Mouse (Mus musculus) stomach, adult 2 months (tissue): ENCODE data around the gene Edaradd. TPM values are rescaled to one million over a fixed set of nuclear protein-coding genes. Genes with fewer than 3 reads are reported as not detected.

Experiments used
- polyA plus RNA-seq: library from polyadenylated mRNA; depleted of rRNA; stranded (reverse); fragments of >200 nt; gene quantifications from 2 replicates; pipeline ENCODE4 v1.2.3, GENCODE M21; 2012; rRNA removed

Edaradd gene
- polyA plus RNA-seq, result 0.12 and 0.30 TPM in 2 replicates

DNA sequence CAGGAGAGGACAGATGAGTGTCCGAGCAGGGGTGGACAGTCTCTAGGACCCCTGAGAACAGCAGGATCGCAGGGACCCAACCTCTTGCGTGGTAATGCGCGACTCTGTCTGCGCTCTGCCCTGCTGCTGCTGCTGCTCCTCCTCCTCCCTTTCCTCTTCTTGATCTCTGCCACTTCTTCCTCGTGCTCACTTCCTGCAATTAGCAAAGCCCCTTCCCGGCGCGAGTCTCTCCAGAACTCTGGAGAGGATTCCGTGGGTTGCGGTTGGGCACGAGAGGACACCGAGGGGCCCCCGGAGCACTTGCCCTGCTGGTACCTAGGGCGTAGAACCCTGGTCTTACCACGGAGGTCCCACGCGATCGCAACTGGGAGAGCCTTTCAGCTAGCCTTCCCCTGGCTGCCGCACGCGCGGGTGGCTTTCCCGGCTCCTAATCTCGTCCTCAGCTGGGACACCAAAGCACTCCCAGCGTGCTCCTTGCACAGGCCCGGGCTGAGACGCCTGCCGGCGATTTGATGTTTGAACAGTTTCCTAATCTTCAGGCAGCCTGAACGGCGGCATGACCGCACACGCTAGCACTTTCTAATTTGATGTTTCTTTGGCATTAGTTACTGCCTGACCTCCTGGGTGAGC, at the start of gene Edaradd:
Edaradd (minus strand) TSS at position 484 of the 630 bp plus-strand sequence.

DNA sequence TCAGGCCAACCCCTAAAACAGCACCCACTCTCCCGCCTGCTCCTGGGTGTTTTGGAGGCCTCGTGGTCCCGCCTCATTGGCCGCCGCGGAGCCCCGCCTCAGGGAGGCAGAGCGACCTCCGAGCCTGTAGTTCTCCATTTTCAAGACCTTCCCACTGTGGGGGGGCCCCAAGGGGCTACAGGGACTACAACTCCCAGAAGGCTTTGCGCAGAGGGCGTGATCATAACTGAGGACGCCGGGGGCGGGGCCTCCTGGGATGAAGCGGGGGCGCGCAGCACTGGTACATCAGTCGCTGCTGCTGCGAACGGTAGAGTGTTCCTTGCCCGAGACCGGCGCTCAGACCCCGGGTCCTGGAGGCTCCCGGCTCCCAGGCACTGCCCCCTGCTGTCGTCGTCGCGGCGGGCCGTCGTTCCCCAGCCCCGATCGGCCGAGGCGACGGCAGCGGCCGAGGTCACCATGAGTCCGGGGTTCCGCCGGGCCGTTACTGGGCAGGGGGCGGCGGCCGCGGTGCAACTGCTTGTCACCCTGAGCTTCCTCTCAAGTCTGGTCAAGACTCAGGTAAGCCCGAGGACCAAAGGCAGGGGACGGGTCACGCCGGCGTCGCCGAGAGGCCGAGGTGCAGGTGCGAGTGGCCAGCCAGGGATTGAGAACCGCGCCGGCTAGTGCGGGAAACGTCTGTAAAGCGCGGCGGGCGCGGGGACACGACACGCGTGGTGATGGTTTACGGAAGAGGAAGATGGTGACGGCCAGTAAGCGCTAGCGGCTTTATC, 45.6 kb upstream of the Edaradd start, which contains the start of gene Ero1lb:
Ero1lb (plus strand) TSS at position 254 of the 770 bp plus-strand sequence.

DNA sequence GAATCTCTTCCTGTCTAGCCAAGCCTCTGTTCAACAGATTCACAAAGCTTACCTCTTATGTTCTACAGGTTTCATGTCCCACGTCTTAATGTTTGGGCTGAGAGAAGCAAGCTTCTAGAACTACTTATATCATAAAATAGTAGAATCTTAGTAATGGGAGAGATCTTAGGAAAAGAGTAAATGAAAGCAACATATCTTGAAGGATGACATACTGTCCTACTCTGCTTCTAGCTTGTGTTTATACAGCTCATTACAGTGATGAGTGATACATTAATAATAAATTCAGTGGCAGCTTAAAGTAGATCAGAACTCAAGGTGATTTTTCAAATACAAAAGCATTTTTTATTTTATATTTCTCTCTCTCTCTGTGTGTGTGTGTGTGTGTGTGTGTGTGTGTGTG, 55.4 kb downstream of the Edaradd start, which contains the start of gene Lgals8:
Lgals8 (minus strand) TSS at position 101 of the 400 bp plus-strand sequence.

Other genes starting within 250 kb of the Edaradd start
- 35.7 and 36.2 TPM in 2 replicates for gene Actn2, start 179.7 kb downstream of the Edaradd start, polyA plus RNA-seq
- 4.9 and 6.1 TPM in 2 replicates for gene Heatr1, start 125.4 kb downstream of the Edaradd start, polyA plus RNA-seq
- 4.9 and 6.4 TPM in 2 replicates for gene Lgals8, start 55.5 kb downstream of the Edaradd start, polyA plus RNA-seq
- gene Ero1lb, start 45.4 kb upstream of the Edaradd start, polyA plus RNA-seq, result 4.6 and 6.7 TPM in 2 replicates